Mouse (Mus musculus) CH12.LX (cell line): ENCODE data around the gene Jkamp. TPM values are rescaled to one million over a fixed set of nuclear protein-coding genes. Genes with fewer than 3 reads are reported as not detected.

Experiments
- DNase-seq: peaks from one replicate; pipeline ENCODE4 v3.0.0-alpha.2; 2013; ENCODE audit errors: extremely low read depth
- H3K27ac ChIP-seq: 2 replicates; pipeline ENCODE4 v1.5.1; 2012; ENCODE audit warnings: low read depth, mild to moderate bottlenecking, control low read depth, moderate library complexity; ENCODE audit not compliant: insufficient read depth
- H3K27me3 ChIP-seq: replicated peaks from 2 replicates; pipeline ENCODE3; 2012; ENCODE audit warnings: inconsistent platforms
- H3K36me3 ChIP-seq, 2 experiments: replicated peaks in 1 of 2; 2 replicates each; pipeline versions ENCODE3 to v1.6.1; 2012; ENCODE audit warnings: inconsistent platforms in 1 of 2, low read length in 1 of 2, mild to moderate bottlenecking in 1 of 2, mixed read lengths in 1 of 2, moderate library complexity in 1 of 2; ENCODE audit not compliant: control insufficient read depth in 1 of 2, insufficient read depth in 1 of 2
- H3K4me1 ChIP-seq, 2 experiments: 2 replicates each; pipeline ENCODE4 v1.6.1; 2012; ENCODE audit warnings: inconsistent platforms in 1 of 2, moderate library complexity in 1 of 2; ENCODE audit not compliant: insufficient read depth in 2 of 2, control insufficient read depth in 1 of 2
- H3K4me2 ChIP-seq: 2 replicates; pipeline ENCODE4 v1.6.1; 2012; ENCODE audit warnings: low read depth, mild to moderate bottlenecking, control low read depth; ENCODE audit not compliant: poor library complexity, insufficient read depth, severe bottlenecking
- H3K4me3 ChIP-seq, 3 experiments: fragments of 150-350 bp in 1 of 3; sonication (generic) in 1 of 3; replicated peaks in 1 of 3; 2 replicates each; pipeline versions ENCODE3 to v1.5.1; 2011 to 2012; ENCODE audit warnings: low read depth in 2 of 3, low read length in 2 of 3, mild to moderate bottlenecking in 2 of 3, moderate library complexity in 2 of 3, control low read depth in 1 of 3, improper control_type of control experiment in 1 of 3, inconsistent platforms in 1 of 3, mixed read lengths in 1 of 3; ENCODE audit not compliant: poor library complexity in 1 of 3
- H3K79me2 ChIP-seq: replicated peaks from 2 replicates; pipeline ENCODE4 v1.6.1; 2012; ENCODE audit warnings: mild to moderate bottlenecking, moderate library complexity; ENCODE audit not compliant: control insufficient read depth, poor library complexity, insufficient read depth, severe bottlenecking; ENCODE audit errors: extremely low read depth
- H3K9ac ChIP-seq: 2 replicates; pipeline ENCODE4 v1.6.1; 2012; ENCODE audit warnings: low read depth, mild to moderate bottlenecking, control low read depth, moderate library complexity; ENCODE audit not compliant: insufficient read depth
- H3K9me3 ChIP-seq: replicated peaks from 2 replicates; pipeline ENCODE3; 2012; ENCODE audit warnings: low read length, inconsistent platforms, mixed read lengths
- BHLHE40 ChIP-seq: IDR thresholded peaks from 2 replicates; pipeline ENCODE4 v1.6.1; 2011; ENCODE audit warnings: mild to moderate bottlenecking, low read depth, low read length, improper control_type of control experiment
- CHD2 ChIP-seq: IDR thresholded peaks from 2 replicates; pipeline ENCODE4 v1.6.1; 2011; ENCODE audit warnings: low read length, improper control_type of control experiment
- E2F4 ChIP-seq: IDR thresholded peaks from 2 replicates; pipeline ENCODE4 v1.6.1; 2011; ENCODE audit warnings: low read depth, low read length, improper control_type of control experiment; ENCODE audit not compliant: insufficient replicate concordance
- EP300 ChIP-seq: IDR thresholded peaks from 2 replicates; pipeline ENCODE4 v1.6.1; 2011; ENCODE audit warnings: low read length, improper control_type of control experiment
- GABPA ChIP-seq: IDR thresholded peaks from 2 replicates; pipeline ENCODE4 v1.6.1; 2012; ENCODE audit warnings: low read depth, low read length, improper control_type of control experiment, inconsistent platforms; ENCODE audit not compliant: insufficient replicate concordance
- IRF4 ChIP-seq: IDR thresholded peaks from 2 replicates; pipeline ENCODE4 v1.6.1; 2014; ENCODE audit warnings: low read depth, mild to moderate bottlenecking, inconsistent platforms, low read length, improper control_type of control experiment
- JUN ChIP-seq: IDR thresholded peaks from 2 replicates; pipeline ENCODE4 v1.6.1; 2011; ENCODE audit warnings: low read depth, mild to moderate bottlenecking, low read length, improper control_type of control experiment, moderate library complexity; ENCODE audit not compliant: insufficient read depth
- MAFK ChIP-seq: IDR thresholded peaks from 2 replicates; pipeline ENCODE4 v1.6.1; 2011; ENCODE audit warnings: low read length, improper control_type of control experiment; ENCODE audit not compliant: insufficient replicate concordance
- MAX ChIP-seq: IDR thresholded peaks from 2 replicates; pipeline ENCODE4 v1.6.1; 2011; ENCODE audit warnings: low read length, improper control_type of control experiment
- MAZ ChIP-seq: IDR thresholded peaks from 2 replicates; pipeline ENCODE4 v1.6.1; 2012; ENCODE audit warnings: low read depth, mild to moderate bottlenecking, inconsistent platforms, low read length, improper control_type of control experiment, moderate library complexity
- MEF2A ChIP-seq: IDR thresholded peaks from 2 replicates; pipeline ENCODE4 v1.6.1; 2014; ENCODE audit warnings: low read depth, mild to moderate bottlenecking, inconsistent platforms, low read length, improper control_type of control experiment, borderline replicate concordance
- MYC ChIP-seq: IDR thresholded peaks from 2 replicates; pipeline ENCODE4 v1.6.1; 2011; ENCODE audit warnings: low read depth, mild to moderate bottlenecking, improper control_type of control experiment, low read length
- NELFE ChIP-seq: IDR thresholded peaks from 2 replicates; pipeline ENCODE4 v1.6.1; 2011; ENCODE audit warnings: low read depth, low read length, improper control_type of control experiment
- NRF1 ChIP-seq: IDR thresholded peaks from 2 replicates; pipeline ENCODE4 v1.6.1; 2014; ENCODE audit warnings: low read depth, mild to moderate bottlenecking, inconsistent platforms, low read length, improper control_type of control experiment, moderate library complexity
- POLR2AphosphoS2 ChIP-seq: IDR thresholded peaks from 2 replicates; pipeline ENCODE4 v1.6.1; 2011; ENCODE audit warnings: low read depth, low read length, improper control_type of control experiment
- TBP ChIP-seq: conservative IDR thresholded peaks from 2 replicates; pipeline ENCODE4 v1.6.1; 2011; ENCODE audit warnings: low read depth, low read length, improper control_type of control experiment
- TCF12 ChIP-seq: IDR thresholded peaks from 2 replicates; pipeline ENCODE4 v1.6.1; 2014; ENCODE audit warnings: low read depth, mild to moderate bottlenecking, inconsistent platforms, low read length, improper control_type of control experiment
- UBTF ChIP-seq: IDR thresholded peaks from 2 replicates; pipeline ENCODE4 v1.6.1; 2012; ENCODE audit warnings: low read depth, mild to moderate bottlenecking, inconsistent platforms, low read length, improper control_type of control experiment, moderate library complexity
- ZC3H11A ChIP-seq: IDR thresholded peaks from 2 replicates; pipeline ENCODE4 v1.6.1; 2012; ENCODE audit warnings: low read depth, mild to moderate bottlenecking, inconsistent platforms, low read length, improper control_type of control experiment
- ZKSCAN1 ChIP-seq: IDR thresholded peaks from 2 replicates; pipeline ENCODE4 v1.6.1; 2012; ENCODE audit warnings: low read depth, inconsistent platforms, low read length, improper control_type of control experiment, borderline replicate concordance
- dilution Hi-C: fragments of 300-500 bp; cut with MboI; formaldehyde crosslinking; loops from 2 replicates; pipeline ENCODE4 v1.14.3; 2020; ENCODE audit warnings: low sequenced_read_pairs; ENCODE audit not compliant: extremely low pct_unique_long_range_greater_than_20kb, extremely low pct_ligation_motif_present
- in situ Hi-C: fragments of 300-500 bp; cut with MboI; formaldehyde crosslinking; loops from 3 replicates; pipeline ENCODE4 v1.14.3; 2019; ENCODE audit warnings: low sequenced_read_pairs, low pct_ligation_motif_present, low pct_unique_long_range_greater_than_20kb, mixed read lengths
- polyA plus RNA-seq: library from polyadenylated mRNA; unstranded; fragments of >175 nt; gene quantifications from 2 replicates; pipeline ENCODE4 v1.2.1, GENCODE M21; 2012; ENCODE audit warnings: low read depth; ENCODE audit not compliant: insufficient read length
- total RNA-seq, 2 experiments: library from RNA; depleted of rRNA; stranded (reverse); fragments of 300-350 nt in 1 of 2; fragments of >200 nt in 1 of 2; gene quantifications; 2 replicates each; pipeline ENCODE4 v1.2.3; 2012 to 2014

Jkamp gene
- total and polyA plus RNA-seq, 3 experiments: 20.0 to 35.0 (median 27.5) TPM

DNA sequence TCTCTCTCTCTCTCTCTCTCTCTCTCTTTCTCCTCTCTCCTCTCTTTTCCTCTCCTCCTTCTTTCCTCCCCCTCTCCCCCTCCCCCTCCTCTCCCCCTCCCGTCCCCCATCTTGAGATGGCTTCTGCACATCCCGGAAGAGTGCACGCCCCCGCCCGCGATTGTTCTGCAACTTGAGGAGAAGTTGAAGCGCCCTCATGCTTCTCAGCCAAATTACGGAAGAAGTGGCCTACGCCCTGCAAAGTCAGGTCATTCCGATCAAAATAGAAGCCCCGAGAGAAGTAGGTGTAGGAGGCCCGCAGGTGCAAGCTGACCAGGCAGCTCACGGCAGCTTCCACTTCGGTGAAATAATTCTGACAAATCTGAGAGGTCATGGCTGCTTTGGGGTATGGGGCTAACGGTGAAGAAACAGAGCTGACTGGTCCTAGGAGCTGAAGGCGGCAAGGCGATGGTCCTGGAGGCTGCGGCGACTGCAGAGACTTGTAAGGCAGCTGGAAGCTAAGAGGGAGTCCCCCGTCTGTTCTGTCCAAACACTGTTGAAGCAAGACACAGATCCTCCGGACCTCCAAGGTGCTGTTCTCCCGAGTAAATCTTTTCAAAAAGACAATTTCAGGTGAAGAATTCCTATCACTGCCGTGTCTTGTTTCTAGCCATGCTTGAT lies 30.4 kb downstream of the Jkamp start:
- DNase-seq: no peak
- in situ Hi-C loops: no loop called here
- dilution Hi-C loops: no loop called here

DNA sequence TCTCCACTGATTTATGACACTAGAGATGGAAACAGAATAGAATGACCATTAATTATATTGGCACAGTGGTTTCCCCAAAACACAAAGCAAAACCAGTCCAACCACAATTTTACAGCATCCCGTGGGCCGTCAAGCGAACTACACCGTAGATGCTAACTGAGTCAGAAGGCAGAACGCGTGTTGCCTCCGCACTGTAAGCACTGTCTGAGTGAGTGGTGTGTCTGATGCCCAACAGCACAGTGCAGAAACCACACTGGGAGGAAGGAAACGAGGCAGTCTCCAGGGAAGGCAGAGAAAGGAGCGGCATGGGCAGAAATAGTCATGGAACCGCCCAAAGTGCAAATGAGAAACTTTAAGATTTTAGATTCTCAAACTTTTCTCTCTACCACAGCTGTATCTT lies 43.8 kb downstream of the Jkamp start:
- H3K9me3 ChIP-seq: peaks cover 4% of the 10 kb centered on the region
- H3K36me3 ChIP-seq: no peaks in the 10 kb centered on the region
- peak overlapping the region; percentile 62 for H3K4me2 ChIP-seq
- peak overlapping the region in 1 of 3 experiments; percentile 17 for H3K4me3 ChIP-seq
- H3K79me2 ChIP-seq: no peaks in the 10 kb centered on the region
- H3K27me3 ChIP-seq: no peaks in the 10 kb centered on the region
- DNase-seq: peak; percentile 75
- no peak overlapping the region for H3K9ac ChIP-seq
- TF ChIP-seq JUN: no peak
- TF ChIP-seq IRF4: peak; percentile 18; the same call in 1 of the 2 replicates
- peak; percentile 13; the same call in 1 of the 2 replicates for TF ChIP-seq MAX
- TF ChIP-seq BHLHE40: peak; percentile 74
- no peak for TF ChIP-seq MAFK
- dilution Hi-C loops (no loop called here), in situ Hi-C loops (no loop called here)
- H3K27ac ChIP-seq: no peak overlapping the region
- peaks cover 8 to 18% of the 10 kb centered on the region in 2 experiments for H3K4me1 ChIP-seq

More for the DNA sequence above, 30.4 kb downstream of the Jkamp start:
- Histone ChIP-seq H3K4me3 (no peak overlapping the region), H3K4me1 (peaks cover 2 to 8% of the 10 kb centered on the region in 2 experiments; a peak in 3 of 4 replicates), H3K27ac (no peak overlapping the region), H3K79me2 (no peaks in the 10 kb centered on the region), H3K4me2 (no peak overlapping the region), H3K9me3 (no peaks in the 10 kb centered on the region), H3K36me3 (no peaks in the 10 kb centered on the region), H3K27me3 (peaks cover 2% of the 10 kb centered on the region), H3K9ac (no peak overlapping the region)
- TF ChIP-seq EP300 (no peak), UBTF (no peak), ZC3H11A (no peak), TCF12 (no peak), MEF2A (no peak), POLR2AphosphoS2 (no peak), MYC (no peak), NELFE (no peak), TBP (no peak), IRF4 (no peak), MAZ (no peak), CHD2 (no peak), NRF1 (no peak), E2F4 (no peak), GABPA (no peak), ZKSCAN1 (no peak)
